Mouse (Mus musculus): ENCODE results near the gene Deup1. TPM values are rescaled to one million over a fixed set of nuclear protein-coding genes. Genes with fewer than 3 reads are reported as not detected.

The Deup1 gene
- polyA plus RNA-seq, 1 experiment = not detected

GRCm38 (mm10) chr9:15600156-15600858 is 27.4 kb downstream of the Deup1 start:
- no peak for TF ChIP-seq CTCF (IDR thresholded peaks at IDR 0.05; ENCODE audit: low read depth, low read length)
- no peak for TF ChIP-seq POLR2A (IDR thresholded peaks at IDR 0.05; ENCODE audit: borderline replicate concordance, low read depth, low read length)
- no peak overlapping the region for H3K27ac ChIP-seq (ENCODE audit: insufficient read depth, low read depth, low read length)

GRCm38 (mm10) chr9:15596598-15596997 is 31.1 kb downstream of the Deup1 start:
- H3K4me1 ChIP-seq (ENCODE audit: control insufficient read depth, insufficient read depth, low read length) = 0 out of 2 replicates have a peak, but pooled peaks cover 4% of the 10 kb centered on the region
- H3K4me3 ChIP-seq (ENCODE audit: insufficient read depth, low read length) = no peak overlapping the region
- H3K27ac ChIP-seq (ENCODE audit: insufficient read depth, low read depth, low read length) = no peak overlapping the region
- TF ChIP-seq CTCF (IDR thresholded peaks at IDR 0.05; ENCODE audit: low read depth, low read length) = no peak
- no peak for TF ChIP-seq POLR2A (IDR thresholded peaks at IDR 0.05; ENCODE audit: borderline replicate concordance, low read depth, low read length)

More at GRCm38 (mm10) chr9:15600156-15600858, 27.4 kb downstream of the Deup1 start:
- H3K4me1 ChIP-seq (ENCODE audit: control insufficient read depth, insufficient read depth, low read length) = 0 out of 2 replicates have a peak, but pooled peaks cover 4% of the 10 kb centered on the region
- no peak overlapping the region for H3K4me3 ChIP-seq (ENCODE audit: insufficient read depth, low read length)

GRCm38 (mm10) chr9:15594148-15594547 is 33.6 kb downstream of the Deup1 start:
- Histone ChIP-seq H3K4me1 (ENCODE audit: control insufficient read depth, insufficient read depth, low read length) (no peaks in the 10 kb centered on the region), H3K27ac (ENCODE audit: insufficient read depth, low read depth, low read length) (no peak overlapping the region), H3K4me3 (ENCODE audit: insufficient read depth, low read length) (no peak overlapping the region)
- TF ChIP-seq POLR2A (IDR thresholded peaks at IDR 0.05; ENCODE audit: borderline replicate concordance, low read depth, low read length) (no peak), CTCF (IDR thresholded peaks at IDR 0.05; ENCODE audit: low read depth, low read length) (no peak)

- Histone ChIP-seq H3K4me3 (ENCODE audit: insufficient read depth, low read length) (no peak overlapping the region), H3K4me1 (ENCODE audit: control insufficient read depth, insufficient read depth, low read length) (peaks cover 10% of the 10 kb centered on the region), H3K27ac (ENCODE audit: insufficient read depth, low read depth, low read length) (no peak overlapping the region)
- TF ChIP-seq CTCF (IDR thresholded peaks at IDR 0.05; ENCODE audit: low read depth, low read length) (no peak), POLR2A (IDR thresholded peaks at IDR 0.05; ENCODE audit: borderline replicate concordance, low read depth, low read length) (no peak)
Observed at GRCm38 (mm10) chr9:15587157-15587854, 40.4 kb downstream of the Deup1 start.

GRCm38 (mm10) chr9:15585956-15586355 is 41.8 kb downstream of the Deup1 start:
- TF ChIP-seq POLR2A (IDR thresholded peaks at IDR 0.05; ENCODE audit: borderline replicate concordance, low read depth, low read length) = no peak
- TF ChIP-seq CTCF (IDR thresholded peaks at IDR 0.05; ENCODE audit: low read depth, low read length) = no peak
- Histone ChIP-seq H3K27ac (ENCODE audit: insufficient read depth, low read depth, low read length) (no peak overlapping the region), H3K4me3 (ENCODE audit: insufficient read depth, low read length) (no peak overlapping the region), H3K4me1 (ENCODE audit: control insufficient read depth, insufficient read depth, low read length) (peaks cover 10% of the 10 kb centered on the region)

GRCm38 (mm10) chr9:15584209-15584608 is 43.5 kb downstream of the Deup1 start:
- H3K4me1 ChIP-seq (ENCODE audit: control insufficient read depth, insufficient read depth, low read length) = peaks cover 10% of the 10 kb centered on the region
- no peak for TF ChIP-seq CTCF (IDR thresholded peaks at IDR 0.05; ENCODE audit: low read depth, low read length)
- no peak for TF ChIP-seq POLR2A (IDR thresholded peaks at IDR 0.05; ENCODE audit: borderline replicate concordance, low read depth, low read length)
- no peak overlapping the region for H3K27ac ChIP-seq (ENCODE audit: insufficient read depth, low read depth, low read length)
- no peak overlapping the region for H3K4me3 ChIP-seq (ENCODE audit: insufficient read depth, low read length)

GRCm38 (mm10) chr9:15582026-15582425 is 45.7 kb downstream of the Deup1 start:
- TF ChIP-seq CTCF (IDR thresholded peaks at IDR 0.05; ENCODE audit: low read depth, low read length) = no peak
- no peak for TF ChIP-seq POLR2A (IDR thresholded peaks at IDR 0.05; ENCODE audit: borderline replicate concordance, low read depth, low read length)
- H3K27ac ChIP-seq (ENCODE audit: insufficient read depth, low read depth, low read length) = no peak overlapping the region
- peaks cover 3% of the 10 kb centered on the region for H3K4me1 ChIP-seq (ENCODE audit: control insufficient read depth, insufficient read depth, low read length)
- H3K4me3 ChIP-seq (ENCODE audit: insufficient read depth, low read length) = no peak overlapping the region

- no peak overlapping the region for H3K27ac ChIP-seq (ENCODE audit: insufficient read depth, low read depth, low read length)
- H3K4me1 ChIP-seq (ENCODE audit: control insufficient read depth, insufficient read depth, low read length) = no peaks in the 10 kb centered on the region
- H3K4me3 ChIP-seq (ENCODE audit: insufficient read depth, low read length) = no peak overlapping the region
- TF ChIP-seq POLR2A (IDR thresholded peaks at IDR 0.05; ENCODE audit: borderline replicate concordance, low read depth, low read length) (no peak), CTCF (IDR thresholded peaks at IDR 0.05; ENCODE audit: low read depth, low read length) (no peak)
Observed at GRCm38 (mm10) chr9:15580176-15580575, 47.6 kb downstream of the Deup1 start.

GRCm38 (mm10) chr9:15578946-15579345 is 48.8 kb downstream of the Deup1 start:
- no peak overlapping the region for H3K27ac ChIP-seq (ENCODE audit: insufficient read depth, low read depth, low read length)
- H3K4me1 ChIP-seq (ENCODE audit: control insufficient read depth, insufficient read depth, low read length) = no peaks in the 10 kb centered on the region
- TF ChIP-seq POLR2A (IDR thresholded peaks at IDR 0.05; ENCODE audit: borderline replicate concordance, low read depth, low read length) (no peak), CTCF (IDR thresholded peaks at IDR 0.05; ENCODE audit: low read depth, low read length) (no peak)
- no peak overlapping the region for H3K4me3 ChIP-seq (ENCODE audit: insufficient read depth, low read length)

GRCm38 (mm10) chr9:15578427-15578826 is 49.3 kb downstream of the Deup1 start:
- no peak for TF ChIP-seq POLR2A (IDR thresholded peaks at IDR 0.05; ENCODE audit: borderline replicate concordance, low read depth, low read length)
- TF ChIP-seq CTCF (IDR thresholded peaks at IDR 0.05; ENCODE audit: low read depth, low read length) = no peak
- Histone ChIP-seq H3K4me1 (ENCODE audit: control insufficient read depth, insufficient read depth, low read length) (no peaks in the 10 kb centered on the region), H3K27ac (ENCODE audit: insufficient read depth, low read depth, low read length) (no peak overlapping the region), H3K4me3 (ENCODE audit: insufficient read depth, low read length) (no peak overlapping the region)
